Mouse (Mus musculus) hindbrain, embryonic 15.5 days (tissue): ENCODE measurements around the gene Glod4. TPM values are rescaled to one million over a fixed set of nuclear protein-coding genes. Genes with fewer than 3 reads are reported as not detected.

ENCODE experiments used
- ATAC-seq: fragments of 200-750 bp; cut with Nextera tagmentation; 2 replicates; pipeline ENCODE4 v1.8.0; 2017; ENCODE audit warnings: low read depth, moderate number of reproducible peaks, moderate TSS enrichment; ENCODE audit not compliant: low FRiP score
- H3K27ac ChIP-seq: fragments of 300-500 bp; sonication (generic); replicated peaks from 2 replicates; pipeline ENCODE4 v1.5.1; 2015; ENCODE audit warnings: mild to moderate bottlenecking, inconsistent platforms
- H3K27me3 ChIP-seq: fragments of 300-500 bp; sonication (generic); 2 replicates; pipeline ENCODE4 v1.6.1; 2015; ENCODE audit warnings: control low read depth, inconsistent platforms
- H3K36me3 ChIP-seq: fragments of 300-500 bp; sonication (generic); 2 replicates; pipeline ENCODE4 v1.6.1; 2015; ENCODE audit warnings: control low read depth, inconsistent platforms
- H3K4me1 ChIP-seq: fragments of 300-500 bp; sonication (generic); replicated peaks from 2 replicates; pipeline ENCODE4 v1.6.1; 2015; ENCODE audit warnings: control low read depth, inconsistent platforms
- H3K4me2 ChIP-seq: fragments of 300-500 bp; sonication (generic); 2 replicates; pipeline ENCODE4 v1.6.1; 2015; ENCODE audit warnings: moderate library complexity, mild to moderate bottlenecking, inconsistent platforms
- H3K4me3 ChIP-seq: fragments of 300-500 bp; sonication (generic); 2 replicates; pipeline ENCODE4 v1.5.1; 2015; ENCODE audit warnings: mild to moderate bottlenecking, inconsistent platforms
- H3K9ac ChIP-seq: fragments of 300-500 bp; sonication (generic); 2 replicates; pipeline ENCODE4 v1.6.1; 2015; ENCODE audit warnings: inconsistent platforms
- H3K9me3 ChIP-seq: fragments of 300-500 bp; sonication (generic); 2 replicates; pipeline ENCODE4 v1.6.1; 2016; ENCODE audit warnings: control low read depth, inconsistent platforms
- WGBS: fragments of 180-500 bp; shearing (Covaris S2); methylation state at CpG from one replicate; pipeline ENCODE4 v1.1.7; 2015; 5-methylcytosine and 5-hydroxymethylcytosine counted together
- polyA plus RNA-seq: library from polyadenylated mRNA; unstranded; fragments of >200 nt; fragmentation: Nextera tagmentation; extraction: Ambion mirVana; gene quantifications from 2 replicates; pipeline ENCODE4 v1.2.1, GENCODE M21; 2015

Gene Glod4
- polyA plus RNA-seq, 1 experiment from 2014 or later: 120 TPM

DNA sequence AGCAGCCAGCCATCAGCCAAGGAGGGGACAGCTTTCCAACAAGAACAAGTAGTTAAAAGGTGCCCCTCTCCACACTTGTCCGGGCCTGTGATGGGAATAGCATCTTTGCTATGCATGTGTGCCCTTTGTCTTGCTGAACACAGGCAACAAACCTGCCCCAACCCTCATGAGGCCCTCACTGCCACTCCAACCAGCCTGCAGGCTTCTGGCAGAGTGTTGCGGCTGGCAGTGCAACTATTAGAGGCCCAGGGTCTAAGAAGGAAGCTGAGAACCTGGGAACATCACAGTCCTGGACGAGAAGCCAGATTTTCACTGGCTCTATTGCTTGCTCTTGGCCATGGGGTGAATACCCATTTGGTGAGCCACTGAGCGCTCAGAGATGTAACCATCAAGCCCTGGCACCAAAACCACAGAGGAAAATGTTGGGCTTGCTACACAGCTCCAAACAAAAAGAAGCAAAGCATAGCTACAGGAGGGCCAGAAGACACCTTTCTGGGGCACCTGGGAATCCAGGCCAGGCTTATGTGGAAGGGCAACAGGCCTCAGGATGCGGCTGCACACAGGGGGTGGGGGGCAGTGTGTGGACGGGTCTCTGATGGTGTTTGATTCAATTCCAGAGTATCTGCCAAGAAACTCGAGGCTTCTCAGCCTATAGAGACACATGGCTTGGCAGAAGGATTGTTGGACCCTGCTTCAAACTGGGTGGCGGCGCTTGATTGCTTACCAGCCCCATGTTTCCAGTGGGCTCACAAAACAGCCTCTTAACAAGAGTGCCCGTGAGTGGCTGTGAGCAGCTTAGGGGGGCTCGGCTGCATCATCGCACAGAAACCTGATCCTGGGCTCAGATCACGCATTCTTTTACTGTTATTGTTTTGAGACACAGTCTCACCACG lies 35.7 kb upstream of the Glod4 start:
- no peak overlapping the region for H3K9ac ChIP-seq
- H3K27ac ChIP-seq: peak overlapping the region; percentile 62
- no peaks in the 10 kb centered on the region for H3K36me3 ChIP-seq
- ATAC-seq: peak; percentile 58; the same call in 1 of the 2 replicates
- no peaks in the 10 kb centered on the region for H3K27me3 ChIP-seq
- no peak overlapping the region for H3K4me2 ChIP-seq
- no peak overlapping the region for H3K4me3 ChIP-seq
- peaks cover 16% of the 10 kb centered on the region for H3K4me1 ChIP-seq
- H3K9me3 ChIP-seq: no peaks in the 10 kb centered on the region
- 53% methylated on average over 14 of the region's 14 CpGs for WGBS

DNA sequence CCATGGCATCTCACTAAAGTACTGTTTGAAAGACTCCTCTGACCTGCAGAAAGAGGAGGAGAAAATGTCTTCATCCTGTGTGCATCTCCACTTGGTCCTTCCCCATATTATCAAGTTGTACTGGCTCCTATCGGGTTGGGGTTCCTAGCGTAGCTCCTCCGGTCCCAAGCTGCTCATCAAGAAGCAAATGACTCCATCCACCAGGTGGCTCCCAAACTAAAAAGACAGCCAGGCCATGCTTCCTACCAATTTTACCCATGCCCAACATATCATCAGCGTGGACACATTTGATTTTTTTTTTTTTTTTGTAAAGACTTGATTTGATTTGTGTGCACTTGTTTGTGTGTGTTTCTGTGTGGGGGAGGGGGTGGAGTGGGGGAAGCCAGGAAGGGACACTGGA lies 28.9 kb upstream of the Glod4 start:
- no peak overlapping the region for H3K9ac ChIP-seq
- ATAC-seq: no peak
- no peaks in the 10 kb centered on the region for H3K27me3 ChIP-seq
- no peaks in the 10 kb centered on the region for H3K9me3 ChIP-seq
- peaks cover 12% of the 10 kb centered on the region for H3K4me1 ChIP-seq
- 76% methylated on average over 4 of the region's 4 CpGs for WGBS
- no peak overlapping the region for H3K4me2 ChIP-seq
- H3K36me3 ChIP-seq: no peaks in the 10 kb centered on the region
- H3K27ac ChIP-seq: no peak overlapping the region
- H3K4me3 ChIP-seq: no peak overlapping the region

DNA sequence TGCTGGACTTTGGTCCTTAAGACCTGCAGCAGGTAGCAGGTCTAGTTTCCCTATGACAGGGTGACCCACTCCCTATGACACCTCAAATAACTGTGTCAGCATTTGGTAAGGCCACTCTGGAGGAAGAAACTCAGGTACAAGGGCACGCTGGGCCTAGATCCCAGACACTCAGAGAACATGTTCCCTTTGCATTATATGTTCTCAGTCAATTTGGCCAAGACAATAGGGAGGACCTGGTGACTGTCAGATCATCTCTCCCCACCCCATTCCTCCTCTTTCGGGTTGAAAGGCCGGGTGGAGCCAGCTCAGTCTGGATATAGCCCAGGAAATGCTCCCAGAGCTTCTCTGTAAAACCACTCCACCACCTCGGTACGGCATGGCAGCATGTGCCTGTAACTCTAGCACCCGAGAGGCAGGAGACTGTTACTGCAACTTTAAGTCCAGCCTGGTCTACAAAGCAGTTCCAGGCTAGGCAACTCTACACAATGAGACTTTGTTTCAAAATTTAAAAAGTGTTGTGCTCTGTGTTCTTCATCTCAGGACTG lies 25.1 kb upstream of the Glod4 start:
- Histone ChIP-seq H3K4me2 (no peak overlapping the region), H3K27me3 (no peaks in the 10 kb centered on the region), H3K36me3 (no peaks in the 10 kb centered on the region), H3K9me3 (no peaks in the 10 kb centered on the region), H3K9ac (no peak overlapping the region), H3K27ac (peak overlapping the region; percentile 73), H3K4me1 (peaks cover 17% of the 10 kb centered on the region), H3K4me3 (no peak overlapping the region)
- WGBS: 57% methylated on average over 6 of the region's 6 CpGs
- no peak for ATAC-seq

DNA sequence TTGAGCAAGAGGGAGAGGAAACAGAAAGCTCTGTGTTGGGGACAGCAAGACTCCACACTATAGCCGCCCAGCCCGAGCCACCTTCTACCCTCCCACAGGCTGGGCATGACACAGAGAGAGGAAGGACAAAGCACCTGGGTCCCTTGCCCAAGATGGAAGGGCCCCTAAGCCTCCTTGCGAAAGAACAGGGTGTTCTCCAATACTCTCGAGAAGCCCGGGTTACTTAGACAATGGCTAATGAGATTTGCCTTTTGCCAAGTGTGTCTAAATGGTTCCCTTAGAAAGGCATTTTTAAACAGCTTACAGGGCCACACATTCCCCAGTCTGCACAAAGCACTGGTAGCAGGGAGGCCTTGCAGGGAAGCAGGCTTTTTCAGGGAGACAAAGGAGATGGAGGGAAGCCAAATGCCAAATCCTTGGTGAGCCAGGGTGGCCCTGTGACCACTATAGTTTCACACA lies 24.5 kb upstream of the Glod4 start:
- Histone ChIP-seq H3K27ac (peak overlapping the region; percentile 73), H3K36me3 (no peaks in the 10 kb centered on the region), H3K27me3 (no peaks in the 10 kb centered on the region), H3K9ac (no peak overlapping the region), H3K9me3 (no peaks in the 10 kb centered on the region), H3K4me2 (no peak overlapping the region), H3K4me3 (no peak overlapping the region), H3K4me1 (peaks cover 22% of the 10 kb centered on the region)
- peak; percentile 72 for ATAC-seq
- 22% methylated on average over 5 of the region's 5 CpGs for WGBS

DNA sequence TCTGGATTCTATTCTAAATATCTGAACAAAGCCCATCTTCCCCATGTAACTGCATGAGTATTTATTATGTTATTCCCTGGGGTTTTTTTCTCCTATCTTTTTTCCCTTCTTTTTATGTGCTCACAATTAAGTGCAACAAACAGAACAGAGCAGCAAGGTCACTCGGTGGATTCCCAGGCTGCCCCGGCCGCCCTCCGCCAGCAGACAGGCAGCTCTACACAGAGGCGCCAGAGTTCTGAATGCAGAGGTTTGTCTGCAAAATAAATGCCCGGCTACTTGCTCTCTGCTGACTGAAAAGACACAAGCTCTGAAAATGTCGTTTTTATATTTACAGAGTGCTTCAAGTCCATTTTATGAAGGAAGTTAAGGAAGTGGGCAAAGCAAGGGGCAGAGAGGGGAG lies 24.0 kb upstream of the Glod4 start:
- H3K9me3 ChIP-seq: no peaks in the 10 kb centered on the region
- peaks cover 27% of the 10 kb centered on the region for H3K4me1 ChIP-seq
- H3K4me2 ChIP-seq: no peak overlapping the region
- no peak overlapping the region for H3K4me3 ChIP-seq
- no peak for ATAC-seq
- H3K9ac ChIP-seq: no peak overlapping the region
- H3K36me3 ChIP-seq: no peaks in the 10 kb centered on the region
- no peaks in the 10 kb centered on the region for H3K27me3 ChIP-seq
- WGBS: 22% methylated on average over 7 of the region's 7 CpGs
- H3K27ac ChIP-seq: peak overlapping the region; percentile 73

DNA sequence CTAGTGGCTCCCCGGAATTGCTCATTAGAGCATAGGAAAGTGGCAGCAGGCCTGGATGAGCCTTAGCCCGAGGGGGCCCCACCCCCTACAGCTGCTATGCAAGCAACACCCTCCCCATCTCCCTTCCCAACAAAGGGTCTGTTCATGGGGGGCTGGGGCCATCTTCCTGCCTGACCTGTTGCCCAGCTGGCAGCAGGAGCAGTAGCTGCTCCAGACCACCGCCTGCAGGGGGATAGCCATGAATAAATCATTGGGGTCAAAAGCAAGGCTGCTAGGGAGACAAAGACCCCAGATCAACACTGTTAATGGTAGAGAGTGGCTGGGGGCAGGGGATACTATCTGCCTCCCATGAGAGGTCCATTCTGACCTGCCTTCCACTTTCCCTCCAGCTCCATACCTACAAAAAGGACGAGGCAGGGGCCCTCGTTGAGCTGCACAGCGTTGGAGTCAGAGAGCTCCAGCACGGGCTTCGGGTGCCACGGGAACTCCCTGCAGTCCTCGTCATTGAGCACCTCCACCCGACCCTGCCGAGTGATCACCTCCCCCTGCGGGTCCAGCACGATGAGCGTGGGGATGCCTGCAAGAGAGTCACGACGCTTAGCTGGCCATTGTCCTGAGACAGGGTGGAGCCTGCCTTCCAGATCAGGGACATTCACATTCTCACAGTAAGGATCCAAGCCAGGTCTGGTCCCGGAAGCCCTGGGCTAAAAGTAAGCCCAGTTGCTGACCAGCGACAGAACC lies 19.3 kb upstream of the Glod4 start:
- no peak for ATAC-seq
- Histone ChIP-seq H3K27ac (no peak overlapping the region), H3K4me2 (peak overlapping the region; percentile 30), H3K9me3 (no peaks in the 10 kb centered on the region), H3K4me3 (no peak overlapping the region), H3K27me3 (no peaks in the 10 kb centered on the region), H3K9ac (0 out of 2 replicates have a peak overlapping the region, but pooled peaks have one; percentile 10), H3K36me3 (no peaks in the 10 kb centered on the region), H3K4me1 (peaks cover 43% of the 10 kb centered on the region)
- 6% methylated on average over 19 of the region's 19 CpGs for WGBS

DNA sequence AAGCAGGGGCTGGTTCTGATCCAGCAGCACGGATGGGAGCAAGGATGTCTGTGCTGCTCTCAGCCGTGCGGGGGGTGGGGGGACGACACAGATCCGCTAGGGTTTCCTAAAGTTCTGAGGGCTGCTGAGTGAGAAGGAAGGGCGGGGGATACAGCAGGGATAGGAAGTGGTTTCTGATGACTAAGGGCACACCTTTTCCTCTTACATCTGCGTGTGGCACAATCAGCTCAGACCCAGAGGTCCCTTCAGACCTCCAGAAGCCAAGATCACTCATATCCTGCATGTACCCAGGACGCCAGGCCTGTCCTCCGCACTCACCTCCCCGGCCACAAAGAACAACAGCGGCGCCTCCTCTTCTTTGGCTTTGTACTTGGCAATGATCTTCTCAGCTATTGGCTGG lies 17.7 kb upstream of the Glod4 start:
- H3K27ac ChIP-seq: no peak overlapping the region
- no peaks in the 10 kb centered on the region for H3K9me3 ChIP-seq
- H3K4me2 ChIP-seq: no peak overlapping the region
- peaks cover 41% of the 10 kb centered on the region for H3K4me1 ChIP-seq
- no peak for ATAC-seq
- H3K36me3 ChIP-seq: no peaks in the 10 kb centered on the region
- no peak overlapping the region for H3K9ac ChIP-seq
- no peak overlapping the region for H3K4me3 ChIP-seq
- no peaks in the 10 kb centered on the region for H3K27me3 ChIP-seq
- WGBS: 66% methylated on average over 12 of the region's 12 CpGs

DNA sequence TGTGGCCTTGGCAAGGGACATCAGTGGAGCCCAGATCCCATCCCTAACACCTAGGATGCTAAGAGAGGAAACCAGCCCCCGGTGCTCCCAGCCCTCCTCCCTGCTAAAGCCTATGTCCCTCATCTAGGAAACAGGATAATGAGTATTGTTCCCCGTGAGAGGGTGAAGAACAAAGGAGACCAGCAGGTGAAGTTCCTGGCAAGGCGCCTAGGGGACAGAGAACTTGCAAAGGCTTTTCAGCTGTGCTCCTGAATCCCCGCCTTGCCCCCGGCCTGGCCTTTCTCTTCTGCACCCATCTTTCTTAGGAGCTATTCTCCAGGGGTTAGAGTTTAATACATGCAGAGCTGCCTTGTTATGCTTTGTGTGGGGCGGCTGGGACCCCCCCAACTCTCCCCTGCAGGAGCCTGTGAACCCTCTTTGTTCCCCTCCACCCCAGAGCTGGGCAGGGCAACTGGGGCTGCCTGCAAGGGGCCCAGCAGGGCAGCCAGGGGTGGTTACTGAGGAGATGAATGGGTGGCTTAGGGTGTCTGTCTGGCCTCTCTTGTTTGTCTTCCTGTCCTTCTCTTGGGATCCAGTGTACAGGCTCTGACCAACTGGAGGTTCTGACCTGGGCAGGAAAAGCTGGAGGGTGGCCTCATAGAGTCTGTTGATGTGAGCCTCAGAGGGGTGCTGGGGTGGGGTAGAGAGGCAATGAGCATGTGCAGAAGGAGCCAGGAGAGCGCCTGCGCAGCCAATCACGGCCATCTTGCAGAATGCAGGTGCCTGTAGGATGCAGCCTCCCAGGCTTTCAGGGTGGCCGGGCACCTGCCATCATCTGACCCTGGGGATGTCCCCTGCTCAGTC lies 16.9 kb upstream of the Glod4 start:
- peak; percentile 63 for ATAC-seq

DNA sequence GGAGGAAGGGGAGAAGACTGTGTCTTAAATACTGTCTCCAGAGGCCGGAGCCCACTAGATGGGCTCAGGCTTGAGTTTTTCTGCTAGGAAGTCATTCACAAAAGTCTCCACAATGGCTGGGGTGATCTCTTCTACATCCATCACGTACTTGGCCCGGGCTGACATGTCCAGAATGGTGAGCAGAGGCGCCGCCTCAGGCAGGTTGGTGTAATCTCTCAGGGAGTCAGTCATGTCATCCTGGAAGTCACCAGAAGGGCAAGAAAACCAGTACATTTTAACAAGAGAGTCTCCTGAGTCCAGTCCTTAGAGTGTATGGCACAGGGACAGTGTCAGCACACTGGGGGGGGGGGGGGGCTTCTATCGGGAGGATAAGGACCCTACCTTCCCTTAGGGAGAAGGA lies 15.0 kb upstream of the Glod4 start:
- Histone ChIP-seq H3K4me3 (no peak overlapping the region), H3K4me1 (peaks cover 46% of the 10 kb centered on the region), H3K27me3 (no peaks in the 10 kb centered on the region), H3K4me2 (no peak overlapping the region), H3K36me3 (no peaks in the 10 kb centered on the region), H3K27ac (no peak overlapping the region), H3K9me3 (no peaks in the 10 kb centered on the region), H3K9ac (no peak overlapping the region)
- WGBS: 70% methylated on average over 6 of the region's 6 CpGs
- no peak for ATAC-seq

More for the DNA sequence above, 16.9 kb upstream of the Glod4 start:
- peaks cover 42% of the 10 kb centered on the region for H3K4me1 ChIP-seq
- H3K9ac ChIP-seq: no peak overlapping the region
- H3K36me3 ChIP-seq: no peaks in the 10 kb centered on the region
- no peaks in the 10 kb centered on the region for H3K27me3 ChIP-seq
- WGBS: 35% methylated on average over 10 of the region's 10 CpGs
- no peak overlapping the region for H3K4me2 ChIP-seq
- H3K9me3 ChIP-seq: no peaks in the 10 kb centered on the region
- H3K4me3 ChIP-seq: no peak overlapping the region
- no peak overlapping the region; the same call in 1 of the 2 replicates for H3K27ac ChIP-seq

DNA sequence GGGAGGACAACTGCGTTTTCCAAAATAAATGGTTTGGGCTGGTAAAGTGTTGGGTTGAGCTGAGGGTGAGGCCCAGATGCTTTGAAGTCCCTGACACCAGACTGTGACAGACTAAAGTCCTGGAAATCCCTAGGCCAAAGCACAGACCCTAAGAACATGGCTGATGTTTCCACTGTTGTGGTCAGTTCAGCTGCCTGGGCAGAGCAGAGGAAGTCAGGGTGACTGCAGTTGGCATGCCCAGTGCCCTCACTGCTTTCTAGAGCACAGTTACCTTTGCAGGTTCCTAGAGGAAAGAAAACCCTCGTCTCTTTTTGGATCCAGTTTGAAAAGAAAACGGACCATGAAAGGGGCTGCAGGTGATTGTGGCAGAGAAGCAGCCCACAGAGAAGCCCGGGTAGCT lies 13.9 kb upstream of the Glod4 start:
- no peak overlapping the region for H3K4me3 ChIP-seq
- H3K36me3 ChIP-seq: no peaks in the 10 kb centered on the region
- ATAC-seq: no peak
- no peak overlapping the region for H3K9ac ChIP-seq
- no peak overlapping the region for H3K27ac ChIP-seq
- no peak overlapping the region for H3K4me2 ChIP-seq
- WGBS: 82% methylated on average over 4 of the region's 4 CpGs
- H3K27me3 ChIP-seq: no peaks in the 10 kb centered on the region
- H3K4me1 ChIP-seq: peaks cover 37% of the 10 kb centered on the region
- no peaks in the 10 kb centered on the region for H3K9me3 ChIP-seq

DNA sequence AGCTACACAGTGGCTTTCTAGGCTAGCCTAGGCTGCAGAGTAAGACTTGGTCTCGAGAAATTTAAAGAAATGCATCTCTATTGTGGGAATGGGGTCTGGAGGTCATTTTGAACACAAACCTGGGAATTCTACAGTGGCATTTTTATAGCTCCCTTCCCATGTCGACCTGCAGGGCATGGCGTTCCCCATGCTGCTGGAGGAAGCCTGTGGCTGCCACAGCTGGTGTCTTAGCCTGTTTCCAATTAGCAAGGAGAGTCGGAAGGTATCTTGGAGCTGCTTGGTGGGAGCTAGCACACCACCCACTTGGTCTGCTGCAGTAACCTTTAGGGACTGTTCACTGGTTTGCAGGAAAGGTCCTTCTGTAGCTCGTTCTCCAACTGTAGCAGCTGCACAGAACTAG lies 12.6 kb upstream of the Glod4 start:
- ATAC-seq: no peak
- WGBS: 49% methylated on average over 5 of the region's 5 CpGs
- no peak overlapping the region for H3K9ac ChIP-seq
- H3K27ac ChIP-seq: no peak overlapping the region; the same call in 1 of the 2 replicates
- peaks cover 2% of the 10 kb centered on the region; the same call in 1 of the 2 replicates for H3K36me3 ChIP-seq
- peaks cover 26% of the 10 kb centered on the region for H3K4me1 ChIP-seq
- H3K27me3 ChIP-seq: no peaks in the 10 kb centered on the region
- H3K9me3 ChIP-seq: no peaks in the 10 kb centered on the region
- H3K4me2 ChIP-seq: no peak overlapping the region
- H3K4me3 ChIP-seq: no peak overlapping the region
